Mouse (Mus musculus) hindbrain, embryonic 13.5 days (tissue): ENCODE measurements around the gene Arhgef28. TPM values are rescaled to one million over a fixed set of nuclear protein-coding genes. Genes with fewer than 3 reads are reported as not detected.

Experiments used
- ATAC-seq: fragments of 200-750 bp; cut with Nextera tagmentation; 2 replicates; pipeline ENCODE4 v1.8.0; 2017; ENCODE audit warnings: moderate TSS enrichment; ENCODE audit not compliant: low FRiP score
- H3K27ac ChIP-seq: fragments of 300-500 bp; sonication (generic); 2 replicates; pipeline ENCODE4 v1.5.1; 2015; ENCODE audit warnings: inconsistent platforms, mild to moderate bottlenecking, moderate library complexity
- H3K27me3 ChIP-seq: fragments of 300-500 bp; sonication (generic); 2 replicates; pipeline ENCODE4 v1.6.1; 2015; ENCODE audit warnings: mild to moderate bottlenecking, inconsistent platforms
- H3K36me3 ChIP-seq: fragments of 300-500 bp; sonication (generic); 2 replicates; pipeline ENCODE4 v1.6.1; 2015; ENCODE audit warnings: mild to moderate bottlenecking, inconsistent platforms
- H3K4me1 ChIP-seq: fragments of 300-500 bp; sonication (generic); replicated peaks from 2 replicates; pipeline ENCODE4 v1.6.1; 2015; ENCODE audit warnings: inconsistent platforms
- H3K4me2 ChIP-seq: fragments of 300-500 bp; sonication (generic); 2 replicates; pipeline ENCODE4 v1.6.1; 2015; ENCODE audit warnings: inconsistent platforms, mild to moderate bottlenecking, moderate library complexity
- H3K4me3 ChIP-seq: fragments of 300-500 bp; sonication (generic); 2 replicates; pipeline ENCODE4 v1.5.1; 2015; ENCODE audit warnings: mild to moderate bottlenecking, inconsistent platforms
- H3K9ac ChIP-seq: fragments of 300-500 bp; sonication (generic); 2 replicates; pipeline ENCODE4 v1.6.1; 2015; ENCODE audit warnings: mild to moderate bottlenecking, inconsistent platforms
- H3K9me3 ChIP-seq: fragments of 300-500 bp; sonication (generic); 2 replicates; pipeline ENCODE4 v1.6.1; 2016; ENCODE audit warnings: inconsistent platforms
- WGBS: fragments of 180-500 bp; shearing (Covaris S2); methylation state at CpG from one replicate; pipeline ENCODE4 v1.1.7; 2015; 5-methylcytosine and 5-hydroxymethylcytosine counted together
- polyA plus RNA-seq: library from polyadenylated mRNA; unstranded; fragments of >200 nt; fragmentation: Nextera tagmentation; extraction: Ambion mirVana; gene quantifications from 2 replicates; pipeline ENCODE4 v1.2.1, GENCODE M21; 2015

Arhgef28 gene
- polyA plus RNA-seq, 1 experiment from 2014 or later: 15.9 TPM

DNA sequence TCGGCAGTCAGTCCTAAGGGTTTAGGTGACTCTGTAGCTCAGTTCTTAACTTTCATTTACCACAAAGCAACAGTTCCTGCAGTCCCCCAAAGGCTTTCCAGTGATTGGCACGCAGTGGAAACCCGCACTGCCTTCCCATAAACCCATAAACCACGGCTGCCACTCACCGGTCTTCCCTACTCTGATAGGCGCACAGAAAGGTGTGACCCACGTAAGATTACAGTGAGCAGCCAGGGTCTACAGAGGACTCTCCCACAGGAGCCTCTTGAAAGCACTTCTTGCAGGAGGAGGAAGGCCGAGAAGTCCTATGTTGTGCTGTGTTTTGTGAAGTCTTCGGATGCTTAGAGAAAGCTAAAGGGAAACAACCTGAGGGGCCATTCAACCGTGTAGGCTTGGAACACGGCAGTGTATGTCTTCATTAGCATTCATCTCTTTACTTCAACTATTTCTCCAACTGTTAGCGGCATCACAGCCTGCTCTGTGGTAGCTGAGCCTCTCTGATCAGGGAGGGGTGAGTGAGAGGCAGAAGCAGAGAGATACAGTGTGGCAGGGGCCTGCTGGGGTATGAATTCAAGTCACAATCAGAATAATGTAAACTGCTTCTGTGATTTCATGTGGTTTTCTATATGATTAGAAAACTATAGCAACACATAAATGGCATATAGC, 189.2 kb downstream of the Arhgef28 start:
- H3K36me3 ChIP-seq: no peaks in the 10 kb centered on the region
- peak overlapping the region; percentile 49 for H3K4me3 ChIP-seq
- peak overlapping the region; percentile 84 for H3K4me2 ChIP-seq
- H3K9me3 ChIP-seq: no peaks in the 10 kb centered on the region
- peak overlapping the region; percentile 76 for H3K9ac ChIP-seq
- 12% methylated on average over 12 of the region's 12 CpGs for WGBS
- ATAC-seq: peak; percentile 80
- peaks cover 24% of the 10 kb centered on the region for H3K4me1 ChIP-seq
- peak overlapping the region; percentile 86 for H3K27ac ChIP-seq
- peaks cover 15% of the 10 kb centered on the region for H3K27me3 ChIP-seq

DNA sequence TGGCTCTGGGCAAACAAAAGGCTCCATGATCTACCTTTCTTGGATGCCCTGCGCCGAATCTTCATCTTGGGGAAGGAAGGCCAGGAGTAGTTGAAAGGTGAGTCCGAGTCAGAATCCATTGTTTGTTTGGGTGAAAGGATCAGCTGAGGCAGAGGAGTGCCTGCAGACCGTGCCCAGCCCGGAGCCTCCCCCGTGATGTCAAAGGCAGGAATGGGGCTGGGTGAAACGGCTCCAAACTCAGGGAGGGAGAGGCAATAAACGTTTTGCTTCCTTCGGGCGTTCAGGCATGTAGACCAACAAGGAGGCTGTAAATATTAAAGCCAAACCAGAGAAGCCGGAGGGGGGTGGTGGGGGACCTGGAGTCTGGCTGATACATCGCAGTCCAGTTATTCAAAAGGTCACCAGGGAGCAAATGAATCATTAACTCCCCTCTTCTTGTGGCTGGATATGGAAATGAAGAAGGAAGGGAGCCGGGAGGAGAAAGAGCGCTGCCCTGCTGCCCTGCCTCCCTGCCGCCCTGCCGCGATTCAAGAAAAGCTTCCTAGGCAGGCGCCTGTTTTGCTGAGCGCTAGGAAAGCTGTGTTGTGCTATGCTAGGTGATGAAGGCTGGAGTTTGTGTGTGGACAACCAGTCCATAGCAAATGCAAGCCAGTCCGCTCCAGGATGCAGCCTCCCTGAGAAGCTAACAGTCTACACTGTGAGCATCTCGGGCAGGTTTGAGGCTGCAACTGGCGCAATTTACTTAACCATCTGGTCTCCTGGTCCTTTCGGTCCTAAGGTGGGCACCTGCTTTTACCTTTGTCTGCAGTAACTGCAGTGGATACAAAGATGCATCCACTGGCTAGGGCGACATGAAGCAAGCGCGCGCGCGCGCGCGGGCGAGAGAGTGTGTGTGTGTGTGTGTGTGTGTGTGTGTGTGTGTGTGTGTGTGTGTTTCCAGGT, 190.0 kb downstream of the Arhgef28 start:
- Histone ChIP-seq H3K4me2 (peak overlapping the region; percentile 84), H3K4me1 (peaks cover 24% of the 10 kb centered on the region), H3K4me3 (peak overlapping the region; percentile 49), H3K27me3 (peaks cover 15% of the 10 kb centered on the region), H3K36me3 (no peaks in the 10 kb centered on the region), H3K9me3 (no peaks in the 10 kb centered on the region), H3K9ac (peak overlapping the region; percentile 76), H3K27ac (peak overlapping the region; percentile 86)
- ATAC-seq: peak; percentile 73
- 7% methylated on average over 33 of the region's 33 CpGs for WGBS

DNA sequence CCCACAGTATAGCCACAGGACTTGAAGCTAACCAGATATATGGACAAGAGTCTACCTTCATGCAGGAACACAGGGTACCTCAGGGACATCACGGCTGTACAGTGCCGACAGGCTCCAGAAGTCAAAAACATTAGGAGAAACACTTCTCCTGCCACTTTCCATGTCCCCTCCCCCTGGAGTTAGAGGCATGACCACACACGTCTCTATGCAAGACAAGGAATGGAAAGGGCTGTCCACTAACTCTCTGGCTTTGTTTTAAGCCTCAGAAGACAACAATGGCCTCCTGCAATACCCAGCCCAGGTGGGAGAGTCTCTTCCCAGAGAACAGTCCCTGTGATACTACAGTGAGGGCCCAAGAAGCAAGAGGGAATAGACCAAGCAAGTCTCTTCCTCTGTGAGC, 191.3 kb downstream of the Arhgef28 start:
- peaks cover 24% of the 10 kb centered on the region for H3K4me1 ChIP-seq
- H3K27ac ChIP-seq: 0 out of 2 replicates have a peak overlapping the region, but pooled peaks have one; percentile 52
- WGBS: 59% methylated on average over 3 of the region's 3 CpGs

DNA sequence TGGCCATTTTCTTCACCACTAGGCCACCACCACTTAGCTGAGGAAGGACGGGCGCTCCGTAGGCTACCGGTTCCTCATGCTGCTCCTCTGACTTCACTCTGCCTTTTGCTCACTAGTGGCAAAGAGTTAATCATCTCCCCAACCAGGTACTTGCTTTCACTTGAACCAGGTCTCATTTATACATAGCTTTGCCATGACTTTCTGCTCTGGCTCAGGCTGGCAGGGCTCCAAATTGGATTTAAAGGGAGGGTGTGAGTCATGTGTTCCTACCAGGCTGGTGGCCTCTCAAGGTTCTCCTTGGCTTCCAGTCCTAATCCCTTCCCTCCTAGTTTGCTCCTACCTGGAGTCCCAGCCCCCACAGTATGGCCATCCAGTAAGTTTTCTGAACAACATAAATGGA, 192.5 kb downstream of the Arhgef28 start:
- peaks cover 12% of the 10 kb centered on the region for H3K27me3 ChIP-seq
- H3K36me3 ChIP-seq: no peaks in the 10 kb centered on the region
- H3K4me3 ChIP-seq: no peak overlapping the region
- 96% methylated on average over 4 of the region's 4 CpGs for WGBS
- no peaks in the 10 kb centered on the region for H3K9me3 ChIP-seq
- ATAC-seq: no peak
- peaks cover 24% of the 10 kb centered on the region for H3K4me1 ChIP-seq
- no peak overlapping the region for H3K4me2 ChIP-seq
- H3K9ac ChIP-seq: no peak overlapping the region
- H3K27ac ChIP-seq: no peak overlapping the region

More for the DNA sequence above, 191.3 kb downstream of the Arhgef28 start:
- Histone ChIP-seq H3K9me3 (no peaks in the 10 kb centered on the region), H3K4me3 (peak overlapping the region; percentile 49), H3K9ac (no peak overlapping the region), H3K27me3 (peaks cover 15% of the 10 kb centered on the region), H3K4me2 (peak overlapping the region; percentile 84), H3K36me3 (no peaks in the 10 kb centered on the region)
- no peak for ATAC-seq

DNA sequence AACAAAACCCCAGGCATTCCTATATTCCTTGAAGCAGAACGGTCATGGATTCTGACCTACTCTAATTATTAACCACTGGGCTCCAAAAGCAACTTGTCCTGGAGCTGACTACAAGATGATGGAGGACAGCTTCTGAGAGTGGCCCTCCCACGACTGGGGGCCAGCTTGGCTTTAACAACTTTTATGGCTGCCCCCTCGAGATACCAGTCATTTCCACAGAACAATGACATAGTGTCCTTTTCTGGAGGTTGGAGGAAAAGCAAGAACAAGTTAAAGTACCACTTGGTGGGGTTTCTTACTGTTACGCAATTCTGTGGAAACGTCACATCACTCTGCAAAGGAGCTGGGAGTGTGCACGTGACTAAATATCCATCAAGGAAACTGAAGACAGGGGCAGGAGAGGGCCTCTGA, 194.3 kb downstream of the Arhgef28 start:
- Histone ChIP-seq H3K4me2 (no peak overlapping the region), H3K27me3 (peaks cover 12% of the 10 kb centered on the region), H3K9ac (no peak overlapping the region), H3K36me3 (no peaks in the 10 kb centered on the region), H3K4me1 (peaks cover 20% of the 10 kb centered on the region), H3K27ac (no peak overlapping the region), H3K4me3 (no peak overlapping the region), H3K9me3 (no peaks in the 10 kb centered on the region)
- 42% methylated on average over 6 of the region's 6 CpGs for WGBS
- no peak for ATAC-seq

DNA sequence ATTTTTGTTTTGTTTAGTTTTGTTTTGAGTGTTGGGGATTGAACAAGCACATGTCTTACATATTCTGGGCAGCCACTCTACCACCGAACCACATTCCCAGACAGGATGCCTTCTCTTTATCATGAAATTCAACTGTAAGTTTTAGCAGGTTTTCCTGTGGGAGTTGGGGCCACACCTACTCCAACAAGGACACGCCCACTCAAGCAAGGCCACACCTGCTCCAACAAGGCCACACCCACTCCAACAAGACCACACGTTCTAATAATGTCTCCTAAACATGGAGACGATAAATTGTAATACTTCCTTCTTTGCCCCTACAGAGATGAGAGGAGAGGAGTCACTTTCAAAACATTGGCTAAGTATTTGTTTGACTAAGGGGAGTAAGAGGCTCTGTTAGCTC, 197.2 kb downstream of the Arhgef28 start:
- no peaks in the 10 kb centered on the region for H3K36me3 ChIP-seq
- no peak overlapping the region for H3K4me3 ChIP-seq
- H3K4me1 ChIP-seq: no peaks in the 10 kb centered on the region; the same call in 1 of the 2 replicates
- no peak overlapping the region for H3K4me2 ChIP-seq
- H3K27me3 ChIP-seq: peaks cover 5% of the 10 kb centered on the region; the same call in 1 of the 2 replicates
- H3K9me3 ChIP-seq: no peaks in the 10 kb centered on the region
- H3K9ac ChIP-seq: no peak overlapping the region
- 78% methylated on average over 4 of the region's 4 CpGs for WGBS
- H3K27ac ChIP-seq: no peak overlapping the region
- ATAC-seq: no peak

DNA sequence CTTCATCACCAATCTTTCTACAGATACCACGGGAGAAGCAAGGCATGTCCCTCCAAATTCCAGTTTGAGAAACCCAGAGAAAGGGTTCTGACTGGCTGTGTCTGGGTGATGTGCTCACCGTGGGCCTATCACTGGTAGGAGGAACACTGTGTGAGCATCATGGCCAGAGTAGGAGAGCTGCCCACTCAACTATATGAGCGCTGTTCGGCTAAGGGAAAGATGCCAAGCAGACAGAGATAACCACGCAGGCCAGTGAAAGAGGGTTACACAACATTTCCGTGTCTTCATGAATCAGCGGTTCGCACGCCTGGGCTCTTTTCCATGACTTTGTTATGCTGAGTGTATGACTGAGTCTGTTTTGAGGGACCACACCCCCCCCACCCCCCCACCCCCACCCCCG, 197.7 kb downstream of the Arhgef28 start:
- Histone ChIP-seq H3K4me2 (no peak overlapping the region), H3K4me3 (no peak overlapping the region), H3K36me3 (no peaks in the 10 kb centered on the region), H3K4me1 (no peaks in the 10 kb centered on the region; the same call in 1 of the 2 replicates), H3K9me3 (no peaks in the 10 kb centered on the region), H3K27me3 (peaks cover 3% of the 10 kb centered on the region; the same call in 1 of the 2 replicates), H3K9ac (no peak overlapping the region), H3K27ac (no peak overlapping the region)
- ATAC-seq: no peak
- WGBS: 91% methylated on average over 10 of the region's 10 CpGs

DNA sequence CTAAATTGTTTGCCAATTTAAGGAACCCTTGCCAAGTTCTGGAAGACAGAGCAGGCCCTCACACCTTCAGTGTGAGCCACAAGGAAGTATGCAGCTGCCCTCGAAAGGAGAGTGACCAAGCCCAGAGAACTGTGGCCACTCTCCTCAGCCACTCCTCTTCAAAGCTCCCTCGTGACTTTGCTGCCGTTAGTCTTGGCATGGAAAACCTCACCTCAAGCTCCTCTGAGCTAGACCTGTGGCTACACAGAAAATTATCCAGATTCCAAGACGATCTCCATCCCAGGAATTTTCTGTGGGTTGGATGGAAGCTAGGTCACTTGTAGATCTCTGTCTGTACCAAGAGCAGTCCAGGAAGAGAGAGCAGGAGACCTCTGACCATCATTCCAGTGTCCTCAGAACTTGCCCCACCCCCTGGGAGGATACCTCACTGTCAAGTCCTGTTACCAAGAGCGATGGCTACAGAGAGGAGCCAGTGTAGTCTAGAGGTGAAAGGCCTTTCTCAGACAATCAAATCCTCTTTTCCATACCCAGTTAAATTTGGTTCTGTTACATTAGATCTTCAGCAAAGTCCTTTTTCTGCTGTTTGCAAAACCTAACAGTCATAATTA, 200.5 kb downstream of the Arhgef28 start:
- WGBS: 86% methylated on average over 5 of the region's 5 CpGs

DNA sequence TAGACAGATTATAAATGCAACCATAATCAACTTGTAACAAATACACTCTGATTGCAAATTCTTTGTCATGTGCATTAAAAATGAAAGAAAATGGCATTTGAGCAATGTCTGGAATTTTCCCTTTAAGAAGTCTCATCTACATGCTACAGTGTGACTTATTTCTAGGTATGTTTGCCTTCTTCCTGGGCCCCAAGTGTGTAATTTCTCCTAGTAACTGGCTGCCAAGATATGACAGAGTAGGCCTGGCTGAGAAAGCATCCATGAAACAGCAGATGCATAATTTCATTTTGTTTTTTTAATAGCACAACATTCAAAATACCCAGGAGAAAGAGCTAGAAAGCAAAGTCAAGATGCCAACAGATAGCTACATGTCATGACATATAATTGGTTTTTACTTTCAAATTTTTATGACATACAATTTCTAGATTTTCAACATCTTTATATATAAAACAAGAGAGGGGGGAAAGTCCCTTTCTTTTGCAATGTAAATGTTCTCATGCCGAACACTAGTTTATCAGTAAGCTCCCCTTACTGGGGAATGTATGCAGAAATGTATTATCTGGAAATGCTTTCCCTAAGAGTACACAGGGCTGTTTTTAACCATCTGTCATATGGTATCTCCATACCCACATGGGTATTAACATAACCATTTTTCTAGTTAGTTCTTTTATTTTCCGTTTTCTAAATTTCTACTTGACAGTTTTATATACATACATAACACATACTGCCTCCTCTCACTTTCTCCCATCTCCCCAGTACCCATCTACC, 201.4 kb downstream of the Arhgef28 start:
- H3K4me3 ChIP-seq: no peak overlapping the region
- H3K4me2 ChIP-seq: no peak overlapping the region
- H3K27me3 ChIP-seq: no peaks in the 10 kb centered on the region
- H3K9ac ChIP-seq: no peak overlapping the region
- no peak for ATAC-seq
- no peaks in the 10 kb centered on the region for H3K9me3 ChIP-seq
- 0 out of 2 replicates have a peak overlapping the region, but pooled peaks have one; percentile 12 for H3K27ac ChIP-seq
- H3K4me1 ChIP-seq: no peaks in the 10 kb centered on the region; the same call in 1 of the 2 replicates
- no peaks in the 10 kb centered on the region for H3K36me3 ChIP-seq
- WGBS: 84% methylated on average over 2 of the region's 2 CpGs

More for the DNA sequence above, 200.5 kb downstream of the Arhgef28 start:
- no peak for ATAC-seq
- Histone ChIP-seq H3K27ac (0 out of 2 replicates have a peak overlapping the region, but pooled peaks have one; percentile 12), H3K36me3 (no peaks in the 10 kb centered on the region), H3K4me3 (no peak overlapping the region), H3K9me3 (no peaks in the 10 kb centered on the region), H3K4me2 (no peak overlapping the region), H3K27me3 (no peaks in the 10 kb centered on the region), H3K4me1 (no peaks in the 10 kb centered on the region; the same call in 1 of the 2 replicates), H3K9ac (no peak overlapping the region)

DNA sequence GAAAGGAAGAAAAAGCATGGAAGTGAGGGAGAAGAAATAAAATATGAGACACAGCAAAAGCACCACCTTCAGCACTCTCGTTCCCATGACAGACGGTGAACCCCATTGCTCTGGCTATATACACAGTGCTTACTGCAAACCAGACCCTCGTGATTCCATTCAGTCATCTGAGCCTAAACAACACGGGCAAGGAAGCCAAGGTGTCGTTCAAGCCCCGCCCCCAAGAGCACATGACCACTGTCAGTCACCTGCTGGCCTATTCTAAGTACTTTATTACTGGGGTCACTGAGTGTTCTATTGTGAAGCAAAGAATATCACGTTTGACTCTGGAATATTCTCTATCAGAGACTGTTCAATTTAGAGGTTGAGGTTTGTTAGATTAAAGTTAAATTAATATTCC, 202.5 kb downstream of the Arhgef28 start:
- Histone ChIP-seq H3K27me3 (no peaks in the 10 kb centered on the region), H3K27ac (no peak overlapping the region), H3K4me1 (peaks cover 6% of the 10 kb centered on the region), H3K4me3 (no peak overlapping the region), H3K4me2 (no peak overlapping the region), H3K9me3 (no peaks in the 10 kb centered on the region), H3K36me3 (no peaks in the 10 kb centered on the region), H3K9ac (no peak overlapping the region)
- ATAC-seq: no peak
- 59% methylated on average over 7 of the region's 7 CpGs for WGBS

DNA sequence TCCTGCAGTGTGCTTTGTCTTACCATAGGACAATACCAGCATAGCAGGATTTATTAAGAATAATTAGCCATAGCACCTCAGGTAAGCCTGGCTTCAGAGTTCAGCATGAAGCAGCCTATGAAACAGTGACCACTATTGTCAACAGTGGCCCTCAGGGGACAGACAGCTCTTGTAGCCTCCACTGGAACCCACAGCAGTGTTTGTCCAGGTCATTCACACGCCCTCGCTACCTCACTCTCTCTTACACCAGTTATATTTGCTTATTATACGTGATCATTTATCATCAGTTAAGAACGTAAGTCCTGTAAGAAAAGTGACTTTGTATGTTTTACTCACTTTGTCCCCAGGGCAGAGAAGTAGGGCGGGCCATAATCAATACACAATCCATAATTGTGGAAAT, 203.6 kb downstream of the Arhgef28 start:
- peaks cover 11% of the 10 kb centered on the region for H3K4me1 ChIP-seq
- ATAC-seq: no peak
- H3K27me3 ChIP-seq: no peaks in the 10 kb centered on the region
- no peaks in the 10 kb centered on the region for H3K36me3 ChIP-seq
- no peak overlapping the region for H3K9ac ChIP-seq
- H3K9me3 ChIP-seq: no peaks in the 10 kb centered on the region
- H3K27ac ChIP-seq: no peak overlapping the region
- no peak overlapping the region for H3K4me3 ChIP-seq
- 84% methylated on average over 5 of the region's 5 CpGs for WGBS
- H3K4me2 ChIP-seq: no peak overlapping the region
